Mouse (Mus musculus) inflammation-experienced regulatory T-cells, adult 16 weeks (primary cell): Measurements from ENCODE around the gene Atrnl1. TPM values are rescaled to one million over a fixed set of nuclear protein-coding genes. Genes with fewer than 3 reads are reported as not detected.

Experiments
- polyA plus RNA-seq: library from polyadenylated mRNA; unstranded; fragments of 100-300 nt; shearing (Covaris generic); gene quantifications from one replicate; pipeline ENCODE4 v1.2.1, GENCODE M21; 2017

The Atrnl1 gene
- polyA plus RNA-seq, result 0.33 TPM

DNA sequence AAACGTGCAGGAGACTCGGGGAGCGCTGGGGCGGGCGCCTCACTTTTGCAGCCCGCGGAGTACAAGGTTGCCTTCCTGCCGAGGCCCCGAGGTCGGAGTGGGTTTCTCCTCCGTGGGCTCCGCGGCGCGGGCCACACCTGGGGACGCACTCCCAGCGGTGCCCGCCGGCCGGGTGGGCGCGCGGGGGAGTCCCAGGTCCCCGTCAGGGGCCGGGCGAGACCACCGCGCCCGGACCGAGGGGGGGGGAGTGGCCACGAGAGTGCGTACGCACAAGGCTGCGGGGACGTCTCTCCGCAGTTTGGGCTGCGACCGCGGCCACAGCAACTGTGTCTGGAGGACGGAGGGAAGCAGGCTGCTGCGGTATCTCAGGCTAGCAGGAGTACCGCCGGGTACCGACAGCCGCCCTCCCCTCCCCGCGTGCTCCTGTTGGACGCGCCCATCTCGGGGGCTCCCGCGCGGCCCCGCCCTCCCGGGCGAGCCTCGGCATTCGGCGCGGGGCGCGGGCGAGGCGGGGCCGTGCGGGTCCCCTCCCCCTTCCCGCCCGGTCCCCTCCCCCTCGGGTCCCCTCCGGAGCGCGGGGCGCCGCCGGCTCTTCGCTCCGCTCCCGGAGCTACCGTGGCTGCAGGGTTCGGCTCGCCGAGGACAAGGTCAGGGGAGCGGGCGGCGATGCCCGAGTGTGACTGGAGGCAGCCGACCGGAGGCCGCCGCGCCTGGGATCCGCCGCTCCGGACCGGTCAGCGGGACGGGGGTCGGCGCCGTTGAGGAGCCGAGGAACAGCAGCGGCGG is at the start of gene Atrnl1:
TSS of gene Atrnl1 (plus strand) at position 559 of the 786 bp plus-strand sequence.

Other genes starting within 250 kb of the Atrnl1 start
- 17.8 TPM for gene Trub1, start 158.1 kb upstream of the Atrnl1 start, polyA plus RNA-seq